Mouse (Mus musculus) gastrocnemius, adult 2 months (tissue): ENCODE results near the gene Gins2. TPM values are rescaled to one million over a fixed set of nuclear protein-coding genes. Genes with fewer than 3 reads are reported as not detected.
A peak's percentile ranks its signal among the peaks of the same experiment; 100 is the strongest.

Experiments used
- DNase-seq: peaks from one replicate; pipeline ENCODE4 v3.0.0; 2022
- H3K27ac ChIP-seq: fragments of 200-600 bp; 2 replicates; pipeline ENCODE4 v1.8.1; 2022; ENCODE audit warnings: mild to moderate bottlenecking
- H3K4me3 ChIP-seq: fragments of 200-600 bp; 2 replicates; pipeline ENCODE4 v1.8.1; 2022; ENCODE audit warnings: mild to moderate bottlenecking, moderate library complexity
- CTCF ChIP-seq: fragments of 200-600 bp; IDR thresholded peaks from 2 replicates; pipeline ENCODE4 v1.8.1; 2022; ENCODE audit warnings: antibody characterized with exemption, mild to moderate bottlenecking, moderate library complexity
- intact Hi-C: fragments of 180-260 bp; cut with DNase I; formaldehyde crosslinking; loops from one replicate; pipeline ENCODE4 v1.15.1; 2025
- total RNA-seq, 2 experiments: library from RNA; stranded (reverse); gene quantifications; 2 replicates each; pipeline ENCODE4 v1.2.3; 2021

Gene Gins2
- total RNA-seq, 2 experiments from 2014 or later, result 0.36 to 0.67 TPM

DNA sequence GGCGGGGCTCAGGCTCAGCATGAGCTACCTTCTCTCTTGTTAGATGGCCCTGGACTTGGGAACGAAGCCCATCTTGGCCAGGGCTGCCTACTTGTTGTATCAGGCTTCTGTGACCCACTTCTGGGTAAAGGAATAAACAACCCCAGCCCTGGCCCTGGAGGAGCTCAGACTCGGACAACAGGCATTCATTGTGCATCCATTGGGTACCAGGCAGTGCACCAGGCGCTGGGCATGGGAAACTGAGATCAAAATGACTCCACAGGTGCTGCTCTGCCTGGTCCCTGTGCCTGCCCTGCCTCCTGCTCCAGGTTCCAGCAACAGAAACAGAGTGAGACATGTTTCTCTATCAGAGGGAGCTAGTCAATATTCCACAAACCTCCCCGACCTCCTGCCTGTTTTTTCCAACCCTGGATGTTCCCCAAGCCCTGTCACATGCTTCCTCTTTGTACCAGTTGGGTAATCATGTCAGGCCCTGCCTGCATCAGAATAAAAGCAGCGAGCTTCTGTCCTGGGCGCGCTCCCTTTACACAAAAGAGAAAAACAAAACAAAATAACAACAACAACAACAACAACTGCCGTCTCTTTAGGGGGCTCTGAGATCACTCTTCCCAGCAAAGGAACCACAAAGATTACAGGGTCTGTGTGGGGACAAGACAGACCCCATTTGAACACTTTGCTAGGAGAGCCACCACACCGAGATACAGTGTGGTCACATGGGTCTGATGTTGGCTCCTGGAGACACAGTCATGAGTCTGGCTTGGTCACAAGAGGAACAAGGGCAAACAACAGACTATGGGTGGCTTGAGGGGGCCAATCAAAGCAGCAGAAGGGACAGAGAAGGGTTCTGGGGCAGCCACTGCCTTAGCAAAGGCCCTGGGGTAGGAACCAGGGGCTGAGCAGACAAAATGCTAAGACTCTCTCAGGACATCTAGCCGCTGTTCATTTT, 30.4 kb upstream of the Gins2 start:
- intact Hi-C loops, result no loop called here
- DNase-seq, result no peak
- H3K27ac ChIP-seq, result peak overlapping the region; percentile 46; the same call in 1 of the 2 replicates
- TF ChIP-seq CTCF, result no peak
- no peak overlapping the region for H3K4me3 ChIP-seq

DNA sequence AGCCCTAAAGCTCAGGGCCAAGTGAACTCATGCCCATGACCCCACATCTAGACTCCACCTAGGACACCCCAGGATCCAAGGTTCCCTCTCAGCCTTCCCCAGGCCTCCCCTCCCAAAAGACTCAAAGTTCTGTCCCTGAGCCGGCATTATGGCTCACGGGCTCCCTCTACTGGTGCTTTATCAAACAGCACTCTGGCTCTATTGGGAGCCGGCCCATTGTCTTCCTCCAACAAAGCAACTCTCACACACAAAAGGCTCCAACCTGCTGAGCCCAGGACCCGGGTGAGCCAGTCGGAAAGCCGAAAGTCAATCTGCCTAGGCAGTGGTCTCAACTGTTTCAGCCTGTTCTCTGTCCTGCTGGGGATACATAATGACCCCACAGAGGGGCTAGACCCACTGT, 29.0 kb upstream of the Gins2 start:
- Histone ChIP-seq H3K27ac (no peak overlapping the region), H3K4me3 (no peak overlapping the region)
- TF ChIP-seq CTCF, result peak; percentile 95; the same call in 1 of the 2 replicates
- peak; percentile 72 for DNase-seq
- intact Hi-C loops, result loop anchor here (1.0 kb wide), 1 partner anchor 439 kb away; no protein-coding TSS in a partner anchor

DNA sequence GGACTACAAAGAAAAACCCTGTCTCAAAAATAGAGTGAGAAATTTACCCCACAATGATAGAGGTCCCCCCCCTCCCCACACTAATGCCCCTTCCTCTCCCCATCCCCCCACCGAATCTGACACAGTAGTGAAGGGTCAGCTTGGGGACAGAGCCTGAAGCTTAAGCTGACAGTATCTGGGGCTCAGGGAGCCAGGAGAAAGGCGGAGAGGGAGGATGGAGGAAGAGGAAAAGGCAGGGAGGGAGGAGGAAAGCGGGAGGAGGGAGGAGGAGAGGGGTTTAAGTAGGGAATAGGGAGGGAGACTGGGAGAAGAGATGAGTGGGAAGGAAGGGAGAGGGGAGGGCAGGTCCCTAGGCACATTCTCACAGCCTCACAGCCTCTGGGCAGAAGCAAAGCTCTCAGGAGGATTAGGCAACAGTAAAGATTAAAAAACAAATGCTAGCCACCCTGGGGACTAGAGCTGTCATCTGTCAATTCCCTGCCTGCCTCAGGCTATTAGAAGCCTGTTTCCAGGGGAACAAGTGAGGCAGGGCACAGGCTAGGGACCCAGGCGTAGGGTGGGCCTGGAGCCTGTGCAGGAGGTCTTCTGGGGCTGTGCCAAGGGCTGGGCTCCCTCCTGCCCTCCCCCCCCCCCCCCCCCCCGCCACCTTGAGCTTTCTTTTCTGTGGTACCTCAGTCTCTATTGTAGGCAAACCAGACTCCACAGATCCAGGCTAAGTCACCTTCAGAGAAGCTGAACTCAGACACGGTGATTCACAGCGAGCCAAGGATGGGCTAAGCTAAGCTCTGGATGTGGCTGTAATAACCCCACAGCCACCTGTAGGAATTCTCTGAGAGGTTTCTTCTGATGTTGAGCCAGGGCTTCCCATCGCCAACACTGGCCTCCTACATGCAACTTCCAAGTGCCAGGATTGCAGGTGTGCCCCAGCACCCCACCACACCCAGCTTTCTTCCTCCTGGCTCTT, 27.8 kb upstream of the Gins2 start:
- Histone ChIP-seq H3K27ac (no peak overlapping the region), H3K4me3 (no peak overlapping the region)
- intact Hi-C loops, result no loop called here
- TF ChIP-seq CTCF, result no peak
- no peak for DNase-seq

DNA sequence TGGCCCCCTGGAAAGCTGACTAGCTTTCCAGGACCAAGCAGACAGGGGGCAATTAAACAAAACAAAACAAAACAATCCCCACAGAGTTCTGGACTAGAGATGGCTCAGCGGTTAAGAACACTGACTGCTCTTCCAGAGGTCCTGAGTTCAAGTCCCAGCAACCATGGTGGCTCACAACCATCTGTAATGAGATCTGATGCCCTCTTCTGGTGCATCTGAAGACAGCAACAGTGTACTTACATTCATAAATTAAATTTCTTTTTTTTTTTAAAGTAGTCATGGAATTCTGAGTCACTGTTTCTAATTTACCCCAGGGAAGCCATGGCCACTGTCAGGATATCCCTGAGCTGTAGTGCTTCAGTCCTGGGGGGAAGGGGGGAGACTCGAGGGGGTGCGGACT, 25.4 kb upstream of the Gins2 start:
- intact Hi-C loops, result no loop called here

DNA sequence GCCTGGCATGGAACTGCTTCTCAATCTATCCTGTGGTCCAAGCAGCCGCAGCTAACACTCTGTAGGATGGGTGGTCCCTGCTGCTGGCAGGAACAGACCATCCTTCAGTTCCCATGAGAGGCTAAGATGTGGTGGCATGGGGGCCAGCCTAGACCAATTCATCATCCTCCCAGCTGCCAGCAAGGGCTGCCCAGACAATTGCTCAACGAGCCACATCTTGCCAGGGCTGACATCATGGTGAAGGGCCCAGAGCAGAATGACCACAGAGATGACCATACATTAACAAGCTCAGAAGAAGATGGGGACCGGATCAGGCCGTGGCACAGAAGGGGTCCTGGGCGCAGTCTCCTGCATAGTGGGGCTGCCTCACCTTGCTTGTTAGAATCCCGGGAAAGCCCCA, 21.7 kb upstream of the Gins2 start:
- Histone ChIP-seq H3K4me3 (no peak overlapping the region), H3K27ac (no peak overlapping the region)
- no peak for TF ChIP-seq CTCF
- intact Hi-C loops, result no loop called here
- DNase-seq, result no peak

More for the DNA sequence above, 25.4 kb upstream of the Gins2 start:
- TF ChIP-seq CTCF, result no peak
- no peak overlapping the region for H3K27ac ChIP-seq
- no peak for DNase-seq
- no peak overlapping the region for H3K4me3 ChIP-seq

DNA sequence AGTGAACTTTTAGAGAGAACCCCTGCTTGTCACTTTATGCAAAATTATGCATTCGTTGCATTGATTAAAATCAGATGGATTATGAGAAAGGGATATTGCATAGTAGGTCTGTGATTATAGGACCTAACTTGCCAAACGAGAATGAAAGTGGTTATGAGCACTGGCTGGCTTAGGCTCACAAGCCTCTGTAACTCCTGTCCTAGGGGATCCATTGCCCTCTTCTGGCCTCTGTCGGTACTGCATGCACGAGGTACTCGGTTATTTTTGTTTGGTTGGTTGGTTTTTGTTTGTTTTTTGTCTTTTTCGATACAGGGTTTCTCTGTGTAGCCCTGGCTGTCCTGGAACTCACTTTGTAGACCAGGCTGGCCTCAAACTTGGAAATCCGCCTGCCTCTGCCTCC, 18.8 kb upstream of the Gins2 start:
- intact Hi-C loops, result no loop called here
- DNase-seq, result peak; percentile 82
- TF ChIP-seq CTCF, result peak; percentile 95

DNA sequence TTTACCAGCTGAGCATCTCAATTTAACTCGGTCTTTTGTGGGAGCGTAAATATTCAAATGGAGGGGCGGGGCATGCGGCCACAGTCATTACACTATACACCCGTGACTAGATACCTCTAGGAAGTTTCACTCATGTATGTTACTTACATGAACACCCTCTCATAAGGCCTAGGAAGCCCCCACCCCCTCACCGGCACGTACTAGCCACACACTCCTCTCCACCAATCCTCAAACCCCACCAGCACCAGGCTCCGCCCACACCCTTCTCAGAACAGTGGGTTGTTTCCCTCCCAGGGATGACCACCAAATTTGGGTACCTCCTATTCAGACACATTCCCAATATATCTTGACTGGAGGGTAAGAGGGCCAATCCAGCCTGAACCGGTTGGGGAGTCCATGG, 18.4 kb upstream of the Gins2 start:
- Histone ChIP-seq H3K27ac (no peak overlapping the region), H3K4me3 (peak overlapping the region; percentile 27)
- intact Hi-C loops, result no loop called here
- no peak for DNase-seq
- no peak for TF ChIP-seq CTCF

More for the DNA sequence above, 18.8 kb upstream of the Gins2 start:
- H3K4me3 ChIP-seq, result peak overlapping the region; percentile 27
- no peak overlapping the region for H3K27ac ChIP-seq

DNA sequence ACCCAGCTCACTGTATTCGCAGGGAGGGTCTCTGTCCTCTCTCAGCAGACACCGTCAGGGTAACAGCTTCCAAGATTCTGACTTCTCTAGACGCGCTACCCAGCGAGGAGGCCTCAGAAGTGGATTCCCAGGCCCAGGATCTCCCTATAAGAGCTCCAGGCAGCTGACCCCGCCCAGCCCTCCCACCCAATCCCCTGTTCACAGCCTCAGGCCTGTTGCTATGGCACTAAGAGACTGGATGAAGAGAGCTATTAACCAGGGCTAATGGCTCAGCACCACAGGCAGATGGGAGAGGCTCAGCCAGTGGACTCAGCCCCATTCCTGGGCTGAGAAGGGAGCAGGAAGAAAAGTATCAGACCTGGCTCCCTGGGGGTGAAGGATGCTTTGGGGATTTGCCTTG, 13.6 kb upstream of the Gins2 start:
- TF ChIP-seq CTCF, result no peak
- intact Hi-C loops, result no loop called here

DNA sequence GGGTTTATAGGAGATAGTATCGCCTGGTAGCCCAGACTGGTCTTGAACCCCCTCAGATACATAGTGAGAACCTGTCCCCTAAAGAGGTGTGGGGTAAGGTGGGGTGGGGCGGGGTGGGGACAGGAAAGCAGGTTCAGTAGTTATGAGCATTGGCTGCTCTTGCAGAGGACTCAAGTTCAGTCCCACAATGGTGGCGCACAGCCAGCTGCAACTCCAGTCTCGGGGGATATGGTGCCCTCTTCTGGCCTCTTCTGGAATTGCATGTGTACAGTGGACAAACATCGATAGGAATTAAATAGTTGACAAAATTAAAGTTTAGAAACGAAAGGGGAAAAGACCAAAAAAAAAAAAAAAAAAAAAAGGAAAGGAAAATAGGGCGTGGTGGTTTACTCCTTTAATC, 10.4 kb upstream of the Gins2 start:
- TF ChIP-seq CTCF, result peak; percentile 84
- intact Hi-C loops, result loop anchor here (5.0 kb wide), 2 partner anchors 297 to 422 kb away; partner anchors contain the start of gene Fam92b
- H3K4me3 ChIP-seq, result no peak overlapping the region
- no peak overlapping the region for H3K27ac ChIP-seq
- DNase-seq, result peak; percentile 83

More for the DNA sequence above, 13.6 kb upstream of the Gins2 start:
- no peak overlapping the region for H3K4me3 ChIP-seq
- DNase-seq, result no peak
- no peak overlapping the region for H3K27ac ChIP-seq

DNA sequence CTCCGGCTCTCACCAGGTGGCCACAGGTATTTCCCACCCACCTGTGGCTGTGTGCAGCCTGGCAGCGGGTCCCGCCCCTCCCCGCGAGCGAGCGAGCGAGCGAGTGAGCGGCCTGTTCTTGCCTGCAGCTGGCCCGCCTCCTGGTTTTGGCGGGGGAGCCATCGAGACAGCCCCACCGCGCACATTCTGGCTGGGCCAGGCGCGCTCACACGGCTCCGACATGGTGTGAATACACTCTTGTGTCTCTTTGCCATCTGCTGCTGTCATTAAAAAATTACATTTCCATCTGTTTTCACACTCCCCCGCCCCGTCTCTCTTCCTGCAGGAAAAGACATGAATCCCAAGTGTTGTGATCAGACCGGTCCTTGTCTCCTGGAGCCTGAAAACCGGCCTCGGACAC, 9.5 kb upstream of the Gins2 start:
- peak overlapping the region; percentile 35; the same call in 1 of the 2 replicates for H3K27ac ChIP-seq
- peak; percentile 57 for DNase-seq
- peak overlapping the region; percentile 52 for H3K4me3 ChIP-seq
- no peak for TF ChIP-seq CTCF
- intact Hi-C loops, result loop anchor here (5.0 kb wide), 2 partner anchors 296 to 421 kb away; partner anchors contain the start of gene Fam92b

DNA sequence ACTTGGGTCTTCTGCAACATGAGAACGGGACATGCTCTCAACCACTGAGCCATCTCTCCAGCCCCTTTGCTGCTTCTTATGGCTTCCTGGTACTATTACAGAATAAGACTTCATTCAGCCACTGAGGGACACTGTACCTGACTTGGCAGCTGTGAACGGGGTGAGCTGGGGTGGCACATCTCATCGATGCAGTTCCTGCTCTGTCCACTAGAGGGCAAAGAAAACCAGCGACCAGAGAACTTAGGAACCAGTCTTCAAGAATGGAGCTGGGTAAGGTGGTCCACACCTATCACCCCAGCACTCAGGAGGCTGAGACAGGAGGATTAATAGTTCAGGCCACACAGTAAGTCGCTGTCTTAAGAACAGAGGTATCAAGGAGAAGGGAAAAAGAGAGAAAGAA, 6.9 kb upstream of the Gins2 start:
- Histone ChIP-seq H3K27ac (no peak overlapping the region), H3K4me3 (no peak overlapping the region)
- peak; percentile 63 for DNase-seq
- intact Hi-C loops, result loop anchor here (5.0 kb wide), 2 partner anchors 294 to 419 kb away; partner anchors contain the start of gene Fam92b
- peak; percentile 90 for TF ChIP-seq CTCF

DNA sequence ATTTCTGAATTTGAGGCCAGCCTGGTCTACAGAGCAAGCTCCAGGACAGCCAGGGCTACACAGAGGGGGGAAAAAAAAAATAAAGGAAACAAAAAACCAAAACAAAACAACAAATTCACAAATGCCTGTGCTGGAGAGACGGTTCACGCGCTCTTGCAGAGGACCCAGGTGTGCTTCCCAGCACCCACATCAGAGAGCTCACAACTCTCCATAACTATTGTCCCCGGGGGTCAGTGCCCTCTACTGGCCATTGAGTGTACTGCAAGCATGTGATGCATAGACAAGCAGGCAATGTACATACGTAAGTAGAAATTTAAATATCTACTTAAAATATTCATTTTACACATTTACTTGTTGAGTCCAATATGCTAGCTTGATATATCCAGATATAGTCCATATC, 5.5 kb upstream of the Gins2 start:
- Histone ChIP-seq H3K4me3 (no peak overlapping the region), H3K27ac (no peak overlapping the region)
- intact Hi-C loops, result loop anchor here (5.0 kb wide), 1 partner anchor 312 kb away; no protein-coding TSS in a partner anchor
- peak; percentile 67 for TF ChIP-seq CTCF
- DNase-seq, result no peak
